Mouse (Mus musculus) lung, postnatal 36 days (tissue): Measurements from ENCODE around the gene Trio.

Experiments
- DNase-seq: peaks from one replicate; pipeline ENCODE4 v3.0.0; 2022; ENCODE audit warnings: mixed read lengths

The Trio gene

GRCm38 (mm10) chr15:28025447-28026166, at the start of gene Trio:
Gene Trio (minus strand): TSS chr15:28025848.
- DNase-seq: peak; percentile 98

DNA sequence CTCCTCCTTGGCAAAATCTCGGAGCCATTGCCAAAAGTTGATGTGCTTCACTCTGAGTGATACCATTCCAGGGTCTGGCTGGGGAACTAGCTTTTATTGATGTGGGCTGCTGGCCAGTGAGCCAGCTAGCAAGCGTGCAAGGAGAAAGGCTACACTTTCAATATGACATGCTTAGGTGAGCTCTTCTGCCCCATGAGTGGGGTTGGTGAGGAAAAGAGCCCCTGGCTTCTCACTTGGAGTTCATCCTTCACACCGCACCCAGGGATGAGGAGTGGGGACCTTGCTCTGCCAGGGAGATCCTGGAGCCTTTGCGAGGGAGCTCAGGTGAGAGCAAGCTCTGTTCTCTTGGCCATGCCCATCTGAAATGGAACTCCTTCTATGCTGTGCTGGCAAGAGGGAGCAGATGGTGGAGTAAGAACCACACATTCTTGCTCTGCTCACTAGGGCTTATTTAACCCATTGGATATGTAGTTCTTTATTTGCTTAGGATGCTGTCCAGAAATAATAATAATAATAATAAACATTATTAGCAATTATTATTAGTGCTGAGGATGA, 48.8 kb upstream of the Trio start:
- DNase-seq: no peak

DNA sequence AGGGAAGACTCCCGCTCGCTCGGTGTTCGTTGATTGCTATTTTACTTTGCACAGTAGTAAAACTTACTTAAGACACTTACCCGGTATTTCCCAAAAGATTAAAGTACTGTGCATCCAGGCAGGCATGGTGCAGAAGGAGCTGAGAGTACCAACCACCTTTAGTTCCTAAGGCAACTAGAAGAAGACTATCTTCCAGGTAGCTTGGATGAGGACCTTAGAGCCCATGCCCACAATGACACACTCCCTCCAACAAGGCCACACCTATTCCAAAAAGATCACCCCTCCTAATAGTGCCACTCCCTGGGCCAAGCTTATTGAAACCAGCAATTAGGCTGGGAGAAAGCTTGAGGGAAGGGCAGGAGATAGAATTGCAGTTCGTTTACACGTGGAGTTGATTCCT, 46.0 kb upstream of the Trio start:
- DNase-seq: no peak

DNA sequence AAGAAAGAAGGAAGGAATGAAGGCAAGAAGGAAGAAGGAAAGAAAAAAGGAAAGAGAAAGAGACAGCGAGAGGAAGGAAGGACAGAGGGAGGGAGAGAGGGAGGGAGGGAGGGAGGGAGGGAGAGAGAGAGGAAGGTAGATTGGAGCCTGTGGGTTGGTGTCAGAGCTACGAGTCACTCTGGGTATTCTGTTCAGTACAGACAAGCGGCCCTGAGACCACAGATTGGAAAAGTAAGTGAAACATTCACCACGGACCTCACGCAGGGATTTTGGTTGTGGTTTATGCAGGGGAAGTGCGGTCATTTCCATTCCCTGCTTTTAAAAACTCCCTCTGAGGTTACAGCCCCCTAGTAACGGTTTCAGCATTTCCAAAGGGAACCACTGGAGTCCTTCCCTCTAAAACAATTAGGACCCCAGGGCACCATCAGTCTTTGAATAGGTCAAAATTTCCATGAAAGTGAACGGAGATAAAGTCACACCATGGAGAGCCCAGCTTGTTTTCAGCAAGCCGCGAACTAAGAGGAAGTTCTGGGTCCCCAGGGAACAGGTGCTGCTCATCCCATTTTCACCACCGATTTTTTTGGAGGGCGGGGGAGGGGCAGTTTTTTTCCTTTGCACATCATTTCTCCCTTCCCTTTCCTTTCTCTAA, 45.2 kb upstream of the Trio start:
- DNase-seq: no peak

DNA sequence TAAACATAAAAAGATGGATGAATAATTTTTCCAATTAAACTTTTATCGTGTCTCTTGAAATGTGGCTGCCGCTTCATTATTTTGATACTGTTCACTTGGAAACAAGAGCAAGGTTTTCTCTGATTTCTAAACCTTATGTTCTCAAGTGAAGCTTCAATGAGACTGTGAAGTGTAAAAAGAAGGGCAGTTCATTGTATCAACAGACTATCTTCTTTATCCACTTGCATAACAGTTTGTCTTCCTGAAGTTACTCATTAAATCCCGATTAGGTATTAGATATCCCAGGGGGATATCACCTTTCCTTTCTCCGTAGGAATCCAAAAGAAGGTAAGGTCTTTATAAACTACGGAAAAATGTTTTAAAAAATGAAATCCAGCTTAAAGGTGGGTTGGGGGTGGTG, 44.6 kb upstream of the Trio start:
- no peak for DNase-seq

GRCm38 (mm10) chr15:28067373-28067772, 41.7 kb upstream of the Trio start:
- DNase-seq: no peak

GRCm38 (mm10) chr15:28066468-28066867, 40.8 kb upstream of the Trio start:
- no peak for DNase-seq

GRCm38 (mm10) chr15:28065572-28065971, 39.9 kb upstream of the Trio start:
- no peak for DNase-seq

DNA sequence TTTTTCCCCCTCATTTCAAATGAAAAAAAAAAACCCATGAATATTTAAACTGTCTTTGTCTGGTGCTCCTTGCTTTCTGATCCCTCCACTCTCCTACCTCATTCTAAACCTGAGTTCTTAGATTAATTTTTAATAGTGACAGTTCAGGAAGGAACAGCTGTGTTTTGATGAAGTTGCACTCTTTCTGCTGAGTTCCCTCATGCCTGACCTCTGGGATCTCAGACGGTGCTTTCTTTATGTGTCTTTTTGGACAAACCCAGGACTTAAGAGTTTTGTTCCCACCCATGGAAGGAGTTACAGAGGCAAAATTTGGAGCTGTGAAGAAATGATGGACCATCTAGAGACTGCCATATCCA, 39.1 kb upstream of the Trio start:
- no peak for DNase-seq

DNA sequence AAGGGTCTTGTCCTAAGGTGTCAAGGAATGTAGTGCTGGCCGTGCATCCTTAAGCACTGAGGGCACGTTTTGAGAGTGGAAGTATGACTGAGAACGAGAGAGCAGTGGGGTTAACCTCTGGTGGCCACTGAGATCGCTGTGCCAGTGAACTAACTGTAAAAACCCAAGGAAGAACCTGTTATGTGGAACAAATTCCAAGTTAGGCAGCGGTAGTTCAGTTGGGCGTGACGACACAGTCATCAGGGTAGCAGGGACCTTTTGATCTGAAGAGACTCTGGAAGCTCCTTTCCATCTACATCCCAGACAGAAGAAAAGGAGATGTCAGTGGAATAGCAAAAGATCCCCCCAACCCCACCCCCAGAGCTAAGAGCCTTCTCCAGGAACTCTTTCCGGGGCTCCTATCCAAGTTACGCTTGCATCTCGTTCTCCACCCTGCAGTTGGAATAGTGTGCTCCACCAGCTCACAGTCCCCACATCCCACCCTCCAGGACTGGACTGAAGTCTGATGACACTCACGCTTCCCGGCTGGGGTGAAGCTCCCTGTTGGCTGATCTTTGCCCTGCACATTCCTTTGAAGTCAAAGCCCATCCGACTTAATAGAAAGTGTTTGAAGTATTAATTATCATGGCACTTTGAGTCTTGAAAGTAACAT, 38.6 kb upstream of the Trio start:
- DNase-seq: no peak

DNA sequence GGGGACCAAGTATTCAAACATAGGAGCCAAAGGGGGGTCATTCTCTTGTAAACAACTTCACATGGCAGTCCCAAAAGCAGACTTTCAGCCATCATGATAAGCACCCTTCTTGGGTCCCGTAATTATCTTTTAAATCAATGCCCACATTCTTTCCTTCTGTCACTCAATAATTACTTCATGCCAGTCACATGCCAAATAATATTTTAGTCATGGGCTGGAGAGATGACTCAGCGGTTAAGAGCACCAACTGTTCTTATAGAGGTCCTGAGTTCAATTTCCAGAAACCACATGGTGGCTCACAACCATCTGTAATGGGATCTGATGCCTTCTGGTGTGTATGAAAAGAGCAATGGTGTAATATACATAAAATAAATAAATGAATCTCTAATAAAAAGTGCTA, 37.8 kb upstream of the Trio start:
- no peak for DNase-seq

GRCm38 (mm10) chr15:28062016-28062415, 36.4 kb upstream of the Trio start:
- no peak for DNase-seq

DNA sequence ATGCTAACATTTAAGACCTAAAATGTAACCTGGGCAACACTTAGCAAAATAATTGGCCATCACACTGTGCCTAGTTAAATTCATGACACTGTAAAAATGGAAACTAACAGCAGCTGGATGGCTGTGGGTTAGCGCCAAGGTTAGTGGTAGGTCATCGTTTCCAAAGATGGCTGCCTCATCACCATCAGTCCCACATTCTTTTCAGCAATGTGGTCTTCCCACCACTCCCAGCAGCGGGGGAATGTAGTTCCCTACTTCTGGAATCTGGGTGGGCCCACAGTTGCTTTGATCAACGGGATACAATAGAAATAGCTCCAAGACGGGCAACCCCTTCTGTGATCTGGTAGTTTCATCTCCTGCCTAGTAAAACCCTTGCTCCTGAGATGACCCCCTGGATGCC, 35.3 kb upstream of the Trio start:
- no peak for DNase-seq

GRCm38 (mm10) chr15:28060423-28060822, 34.8 kb upstream of the Trio start:
- DNase-seq: no peak

DNA sequence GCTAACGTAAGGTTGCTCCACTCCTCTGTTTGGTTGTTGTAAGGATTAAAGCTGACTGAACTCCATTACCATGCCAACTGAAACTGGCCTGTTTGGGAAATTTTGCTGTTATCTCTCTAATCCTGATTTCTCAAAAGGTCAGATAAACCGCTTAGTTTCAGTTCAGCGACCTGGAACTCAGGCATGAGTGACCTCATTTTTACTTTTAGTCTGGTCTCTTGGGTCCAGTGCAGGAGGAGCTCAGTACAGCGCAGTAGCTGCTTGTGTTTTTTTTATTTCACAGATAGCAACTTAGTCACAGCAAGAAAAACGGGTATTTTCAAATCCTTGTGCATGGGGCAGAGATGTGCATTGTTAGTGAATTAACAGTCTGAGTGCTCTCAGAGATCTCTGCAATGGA, 31.9 kb upstream of the Trio start:
- no peak for DNase-seq

DNA sequence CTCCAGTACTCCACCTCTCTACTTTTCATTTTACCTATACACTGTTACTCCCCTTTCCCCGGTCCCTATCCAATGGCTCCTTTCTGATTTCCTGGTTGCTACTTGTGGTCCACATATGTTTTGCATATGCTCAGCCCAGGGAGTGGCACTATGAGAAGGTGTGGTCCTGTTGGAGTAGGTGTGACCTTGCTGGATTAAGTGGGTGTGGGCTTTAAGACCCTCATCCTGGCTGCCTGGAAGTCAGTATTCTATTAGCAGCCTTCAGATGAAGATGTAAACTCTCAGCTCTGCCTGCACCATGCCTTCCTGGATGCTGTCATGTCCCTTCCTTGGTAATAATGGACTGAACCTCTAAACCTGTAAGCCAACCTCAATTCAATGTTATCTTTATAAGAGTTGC, 29.1 kb upstream of the Trio start:
- no peak for DNase-seq

DNA sequence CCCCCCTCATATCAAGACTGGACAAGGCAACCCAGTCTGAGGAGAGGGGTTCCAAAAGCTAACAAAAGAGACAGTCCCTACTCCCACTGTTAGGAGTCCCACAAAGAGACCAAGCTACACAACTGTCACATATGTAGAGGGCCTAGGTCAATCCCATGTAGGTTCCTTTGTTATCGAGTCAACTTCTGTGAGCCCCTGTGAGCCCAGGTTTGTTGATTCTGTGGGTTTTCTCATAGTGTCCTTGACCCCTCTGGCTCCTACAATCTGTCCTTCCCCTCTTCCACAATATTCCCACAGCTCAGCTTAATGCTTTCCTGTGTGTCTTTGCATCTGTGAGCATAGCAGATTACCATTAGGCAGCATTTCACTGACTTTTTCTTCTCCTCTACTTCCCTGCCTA, 28.5 kb upstream of the Trio start:
- no peak for DNase-seq

DNA sequence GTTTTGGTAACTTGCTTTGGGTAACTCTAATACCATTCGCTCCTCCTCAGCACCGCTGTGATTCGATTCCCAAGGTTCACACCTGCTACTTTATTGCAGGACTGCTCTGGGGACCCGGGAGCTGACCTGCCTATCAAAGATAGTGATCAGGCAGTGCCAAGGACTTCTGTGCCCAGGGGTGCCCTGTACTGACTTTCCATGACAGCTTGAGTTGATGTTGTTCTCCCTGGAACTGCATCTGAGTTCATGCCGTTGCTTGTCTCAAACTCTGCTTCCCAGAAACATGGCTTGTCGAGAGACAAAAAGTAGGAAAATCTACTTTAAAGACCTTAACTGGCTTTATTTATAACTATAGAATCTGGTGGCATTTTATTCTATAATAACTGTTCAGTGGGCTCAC, 27.6 kb upstream of the Trio start:
- no peak for DNase-seq

GRCm38 (mm10) chr15:28051811-28052210, 26.2 kb upstream of the Trio start:
- DNase-seq: no peak

- DNase-seq: peak; percentile 5
Observed at GRCm38 (mm10) chr15:28051104-28051625, 25.5 kb upstream of the Trio start.

GRCm38 (mm10) chr15:28047711-28048110, 22.1 kb upstream of the Trio start:
- no peak for DNase-seq

DNA sequence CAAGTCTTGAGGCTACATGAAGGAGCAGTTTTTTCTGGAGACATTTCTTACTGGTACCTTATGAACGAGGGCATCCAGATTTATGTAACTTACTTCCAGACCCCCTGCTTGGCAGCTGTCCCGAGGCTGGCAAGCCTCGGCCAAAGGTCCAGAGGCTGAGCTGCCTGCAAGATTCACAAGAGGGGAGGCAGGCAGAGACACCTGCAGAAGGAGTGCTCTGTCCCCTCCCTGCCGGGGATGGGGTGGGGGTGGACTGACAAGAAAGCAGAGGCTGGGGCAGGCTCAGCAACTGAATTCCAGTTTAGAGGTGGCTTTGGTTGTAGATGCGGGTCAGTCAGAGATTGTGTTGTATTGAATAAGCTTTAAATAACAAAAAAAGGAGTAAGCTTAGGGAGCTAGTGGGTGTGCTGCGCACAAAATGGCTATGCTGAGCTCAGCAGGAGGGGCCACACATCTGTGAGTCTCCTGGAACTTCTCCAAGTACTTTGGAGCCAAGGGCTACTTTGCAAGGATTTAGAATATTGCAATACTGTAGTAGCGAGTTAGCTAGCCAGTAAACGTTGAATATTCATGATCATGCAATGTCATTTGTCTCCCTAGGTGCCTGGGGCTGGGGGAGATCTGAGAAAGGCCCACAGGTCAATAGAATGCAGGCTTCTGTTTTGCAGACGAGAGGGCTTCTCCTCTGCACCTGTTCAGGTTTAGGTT, 15.7 kb upstream of the Trio start:
- DNase-seq: no peak

DNA sequence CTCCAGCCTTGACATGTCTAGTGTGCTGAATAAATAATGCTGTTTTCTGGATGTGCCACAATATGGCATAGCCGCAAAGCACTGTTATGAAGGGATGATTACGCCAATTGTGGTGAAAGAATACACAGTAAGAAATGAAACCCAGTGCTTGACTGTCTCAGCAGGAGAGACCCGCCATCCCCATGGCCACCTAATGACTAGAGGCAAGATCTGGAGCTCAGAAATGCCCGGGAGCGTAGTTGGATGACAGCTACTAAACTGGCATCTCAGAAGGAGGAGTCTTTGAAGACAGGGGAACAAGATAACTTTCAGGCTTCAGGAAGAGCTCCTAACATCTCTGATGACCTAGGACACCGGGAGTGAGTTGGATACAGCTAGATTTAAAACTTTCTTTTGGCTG, 12.0 kb upstream of the Trio start:
- no peak for DNase-seq
